Mouse (Mus musculus) inflammation-experienced regulatory T-cells (primary cell): ENCODE measurements around the gene A230072I06Rik. TPM values are rescaled to one million over a fixed set of nuclear protein-coding genes. Genes with fewer than 3 reads are reported as not detected.

Experiments
- polyA plus RNA-seq, 2 experiments: library from polyadenylated mRNA; unstranded; fragments of 100-300 nt; shearing (Covaris generic); gene quantifications; one replicate each; pipeline ENCODE4 v1.2.1; 2017

The A230072I06Rik gene
- polyA plus RNA-seq = not detected

DNA sequence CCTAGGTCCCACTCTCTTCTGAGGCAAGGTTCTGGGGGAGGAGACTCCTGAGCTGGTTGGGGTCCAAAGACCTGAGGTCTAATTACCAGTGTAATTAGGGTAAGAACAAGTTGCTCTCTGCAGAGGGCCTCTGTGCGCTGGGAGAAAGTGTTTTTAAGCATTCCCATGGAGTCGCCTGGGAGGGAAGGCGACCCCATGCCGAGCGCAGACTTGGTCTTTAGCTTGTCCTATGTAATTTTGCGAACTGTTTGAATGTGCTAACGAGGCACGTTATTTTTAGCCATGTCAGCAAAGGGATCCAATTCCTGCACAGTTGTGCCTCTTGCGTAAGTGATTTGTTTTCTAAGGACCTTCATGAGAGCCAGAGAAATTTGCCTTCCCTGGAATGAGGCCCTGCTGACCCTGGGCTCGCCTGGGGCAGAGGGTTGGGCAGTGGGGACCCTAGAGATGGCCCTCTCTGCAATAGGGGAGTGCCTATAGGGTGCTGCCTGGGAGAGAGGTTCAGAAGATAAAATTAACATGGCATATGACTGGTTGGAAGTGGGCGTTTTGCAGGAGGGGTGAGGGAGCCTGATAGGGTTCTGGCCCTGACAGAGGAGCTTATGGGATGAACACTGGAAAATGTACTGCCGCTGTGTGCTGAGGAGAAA is at the start of gene A230072I06Rik:
Gene A230072I06Rik, plus strand, starts transcription at position 157 of the 650 bp plus-strand sequence.

Other genes starting within 250 kb of the A230072I06Rik start
- gene Sox1, start 116.5 kb downstream of the A230072I06Rik start, polyA plus RNA-seq = not detected